Comparison of ENCODE assay signal across 12 mouse cellular contexts in the genomic region with DNA sequence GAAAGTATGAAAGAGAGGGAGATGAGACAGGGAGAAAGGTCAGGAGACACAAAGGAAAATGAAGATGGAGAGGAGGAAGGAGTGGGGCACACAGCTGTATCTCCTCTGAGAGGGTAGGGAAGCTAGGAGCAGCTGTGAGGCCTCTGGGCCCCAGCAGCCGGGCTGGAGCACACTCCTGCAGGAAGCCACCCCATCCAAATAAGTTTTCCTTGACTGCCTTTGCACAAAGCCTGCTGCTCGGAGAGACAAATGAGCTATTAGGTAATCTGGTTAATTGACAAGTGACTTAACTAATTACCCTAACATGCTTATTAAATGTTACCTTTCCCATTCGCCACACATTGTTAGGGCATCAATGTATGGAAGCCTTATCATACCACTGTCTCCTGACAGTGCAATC.
DNase-seq lines count a peak whose midpoint lies in the region; ATAC-seq and TF ChIP-seq lines count a peak whose summit lies in the region.
"Had no signal": no experiment of that assay in that cellular context is flagged by ENCODE, and none has a peak within 500 bp of the region (broad histone marks: within the 10 kb centered on the region; RNA-seq: fewer than 3 reads in every experiment).

No protein-coding gene starts in this region.

- ATAC-seq in intestine, embryonic 15.5 days = no peak
- ATAC-seq in intestine, postnatal 0 days = no peak
- no peak; the same call in 1 of the 2 replicates for ATAC-seq in neural tube, embryonic 13.5 days (ENCODE audit: low read depth)
- ATAC-seq: midbrain, embryonic 15.5 days had no signal

- H3K9ac ChIP-seq in intestine, embryonic 15.5 days = no peak overlapping the region
- no peak overlapping the region for H3K9ac ChIP-seq in intestine, postnatal 0 days (ENCODE audit: low read depth, low read length)
- 0 out of 2 replicates have a peak overlapping the region, but pooled peaks have one; percentile 5 for H3K9ac ChIP-seq in neural tube, embryonic 13.5 days
- H3K9ac ChIP-seq: midbrain, embryonic 15.5 days had no signal

- H3K27ac ChIP-seq in intestine, embryonic 15.5 days = peak overlapping the region; percentile 5; the same call in 1 of the 2 replicates
- no peak overlapping the region for H3K27ac ChIP-seq in intestine, postnatal 0 days (ENCODE audit: low read depth, low read length)
- H3K27ac ChIP-seq in neural tube, embryonic 13.5 days (replicated peaks) = peak overlapping the region; percentile 76
- no peak overlapping the region for H3K27ac ChIP-seq in layer of hippocampus, adult 2 months
- H3K27ac ChIP-seq: midbrain, embryonic 15.5 days had no signal

- no peak overlapping the region for H3K4me2 ChIP-seq in intestine, embryonic 15.5 days (replicated peaks)
- H3K4me2 ChIP-seq in intestine, postnatal 0 days (replicated peaks; ENCODE audit: low read depth) = no peak overlapping the region
- no peak overlapping the region for H3K4me2 ChIP-seq in neural tube, embryonic 13.5 days
- H3K4me2 ChIP-seq: liver, embryonic 11.5 days; midbrain, embryonic 15.5 days had no signal

- DNase-seq in embryo, embryonic 11 days = peak; percentile 27
- DNase-seq in embryo, embryonic 9.5 days (ENCODE audit: extremely low spot score) = no peak
- DNase-seq in brain, embryonic 14.5 days (ENCODE audit: low read depth) = peak; percentile 68
- DNase-seq in layer of hippocampus, adult 2 months (ENCODE audit: low spot score in 2 of 2) = no peak
- no peak for DNase-seq in liver
- DNase-seq: adrenal gland, postnatal 10 days; cerebellum, adult 9-11 months had no signal

- no peaks in the 10 kb centered on the region for H3K9me3 ChIP-seq in intestine, embryonic 15.5 days
- no peaks in the 10 kb centered on the region for H3K9me3 ChIP-seq in intestine, postnatal 0 days (ENCODE audit: control insufficient read depth)
- H3K9me3 ChIP-seq in neural tube, embryonic 13.5 days = no peaks in the 10 kb centered on the region
- H3K9me3 ChIP-seq: midbrain, embryonic 15.5 days had no signal

- TF ChIP-seq CTCF in intestine, postnatal 0 days (IDR thresholded peaks at IDR 0.05; ENCODE audit: low read depth) = no peak
- no peak for TF ChIP-seq CTCF in brain, embryonic 14.5 days (IDR thresholded peaks at IDR 0.05; ENCODE audit: borderline replicate concordance, extremely low read depth, insufficient read depth, insufficient read length)
- no peak for TF ChIP-seq CTCF in layer of hippocampus, adult 2 months (conservative IDR thresholded peaks at IDR 0.05)

- H3K27me3 ChIP-seq in intestine, embryonic 15.5 days (replicated peaks) = no peaks in the 10 kb centered on the region
- H3K27me3 ChIP-seq in intestine, postnatal 0 days (replicated peaks; ENCODE audit: control insufficient read depth, insufficient read depth, low read length) = no peaks in the 10 kb centered on the region
- H3K27me3 ChIP-seq in neural tube, embryonic 13.5 days = no peaks in the 10 kb centered on the region
- H3K27me3 ChIP-seq: midbrain, embryonic 15.5 days had no signal

- H3K36me3 ChIP-seq in intestine, embryonic 15.5 days = no peaks in the 10 kb centered on the region
- H3K36me3 ChIP-seq in intestine, postnatal 0 days (ENCODE audit: control insufficient read depth, insufficient read depth) = no peaks in the 10 kb centered on the region
- no peaks in the 10 kb centered on the region for H3K36me3 ChIP-seq in neural tube, embryonic 13.5 days
- H3K36me3 ChIP-seq: midbrain, embryonic 15.5 days had no signal

- no peak for TF ChIP-seq POLR2A in brain, embryonic 14.5 days (IDR thresholded peaks at IDR 0.05; ENCODE audit: borderline replicate concordance, extremely low read depth, insufficient read depth, insufficient read length, poor library complexity, severe bottlenecking)

- 47% methylated on average over 3 of the region's 3 CpGs for WGBS in intestine, embryonic 15.5 days
- WGBS in intestine, postnatal 0 days = 55% methylated on average over 3 of the region's 3 CpGs
- 16% methylated on average over 3 of the region's 3 CpGs for WGBS in neural tube, embryonic 13.5 days

- peaks cover 17% of the 10 kb centered on the region for H3K4me1 ChIP-seq in intestine, embryonic 15.5 days (replicated peaks)
- no peaks in the 10 kb centered on the region for H3K4me1 ChIP-seq in intestine, postnatal 0 days (replicated peaks; ENCODE audit: control insufficient read depth, insufficient read depth, low read length)
- peaks cover 49% of the 10 kb centered on the region for H3K4me1 ChIP-seq in neural tube, embryonic 13.5 days (replicated peaks)

- no peak overlapping the region for H3K4me3 ChIP-seq in intestine, embryonic 15.5 days (replicated peaks)
- no peak overlapping the region for H3K4me3 ChIP-seq in intestine, postnatal 0 days (ENCODE audit: low read depth, low read length)
- H3K4me3 ChIP-seq in neural tube, embryonic 13.5 days = no peak overlapping the region
- no peak overlapping the region for H3K4me3 ChIP-seq in layer of hippocampus, adult 2 months
- H3K4me3 ChIP-seq: midbrain, embryonic 15.5 days had no signal

Comparison
In these comparisons a context has a peak if more than half of its experiments do, and no peak if none do; other contexts are left out.
1. DNase-seq: peak in embryo, embryonic 11 days (single experiment) and brain, embryonic 14.5 days (single experiment); none in embryo, embryonic 9.5 days (single experiment), layer of hippocampus, adult 2 months (0 of 2) and liver (single experiment).
2. H3K27ac ChIP-seq: peak in intestine, embryonic 15.5 days (single experiment) and neural tube, embryonic 13.5 days (single experiment); none in intestine, postnatal 0 days (single experiment) and layer of hippocampus, adult 2 months (single experiment).